Mouse (Mus musculus) small intestine, adult 2 months (tissue): Measurements from ENCODE around the gene Dlg2.

Experiments used
- CTCF ChIP-seq: fragments of 200-500 bp; IDR thresholded peaks from 2 replicates; pipeline ENCODE4 v1.5.1; 2012; ENCODE audit warnings: low read depth, mild to moderate bottlenecking, control low read depth, inconsistent platforms, low read length, moderate library complexity, mixed read lengths; ENCODE audit not compliant: insufficient replicate concordance, insufficient read length; ENCODE audit errors: extremely low read depth
- POLR2A ChIP-seq: fragments of 200-500 bp; IDR thresholded peaks from 2 replicates; pipeline ENCODE4 v1.6.1; 2012; ENCODE audit warnings: low read depth, mild to moderate bottlenecking, control low read depth, inconsistent platforms, low read length, moderate library complexity

- TF ChIP-seq CTCF (no peak), POLR2A (no peak)
Observed at GRCm38 (mm10) chr7:91570969-91571368, 1094.5 kb downstream of the Dlg2 start.
